Mouse (Mus musculus): Measurements from ENCODE around the gene Auts2.

DNA sequence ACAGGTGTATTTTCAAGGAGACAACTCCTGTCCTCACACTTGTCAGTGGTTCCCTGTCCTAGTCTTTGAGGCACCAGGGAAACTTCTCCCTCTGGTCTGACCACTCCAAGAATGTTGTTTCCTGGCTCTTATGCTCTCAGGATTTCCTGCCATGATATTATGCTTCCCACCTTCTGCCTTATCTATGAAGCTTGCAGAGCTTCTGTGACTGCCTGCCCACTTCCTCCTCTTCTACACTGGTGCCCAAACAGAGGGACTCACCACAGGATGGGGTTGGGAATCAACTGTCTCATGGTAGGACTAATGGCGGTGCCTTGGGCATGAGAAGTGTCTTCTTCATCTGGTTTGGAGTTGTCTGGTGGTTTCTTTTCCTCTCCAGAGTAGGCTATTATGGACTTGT is 818.6 kb downstream of the Auts2 start:
- TF ChIP-seq POLR2A (IDR thresholded peaks at IDR 0.05; ENCODE audit: low read depth, low read length) (no peak), CTCF (conservative IDR thresholded peaks at IDR 0.05; ENCODE audit: insufficient read depth, insufficient read length, low read depth, low read length) (no peak)

Measured in kidney, adult 2 months (tissue).